Mouse (Mus musculus): ENCODE measurements around the gene Sap30l.

The Sap30l gene

GRCm38 (mm10) chr11:57800971-57801765, at the start of gene Sap30l:
Gene Sap30l, plus strand, starts transcription at chr11:57801637.
- peak; percentile 97 for DNase-seq (ENCODE audit: low spot score in 2 of 2)

GRCm38 (mm10) chr11:57753538-57754203, 47.8 kb upstream of the Sap30l start:
- no peak for DNase-seq (ENCODE audit: low spot score in 2 of 2)

- no peak for DNase-seq (ENCODE audit: low spot score in 2 of 2)
Measured at GRCm38 (mm10) chr11:57758621-57759020, 42.8 kb upstream of the Sap30l start.

- DNase-seq (ENCODE audit: low spot score in 2 of 2) = no peak
Measured at GRCm38 (mm10) chr11:57760509-57761058, 40.9 kb upstream of the Sap30l start.

GRCm38 (mm10) chr11:57761347-57761746, 40.1 kb upstream of the Sap30l start:
- DNase-seq (ENCODE audit: low spot score in 2 of 2) = no peak

GRCm38 (mm10) chr11:57764124-57764523, 37.3 kb upstream of the Sap30l start:
- DNase-seq (ENCODE audit: low spot score in 2 of 2) = no peak

GRCm38 (mm10) chr11:57766617-57767016, 34.8 kb upstream of the Sap30l start:
- DNase-seq (ENCODE audit: low spot score in 2 of 2) = no peak

- DNase-seq (ENCODE audit: low spot score in 2 of 2) = no peak
Measured at GRCm38 (mm10) chr11:57767171-57767570, 34.3 kb upstream of the Sap30l start.

GRCm38 (mm10) chr11:57770776-57771175, 30.7 kb upstream of the Sap30l start:
- DNase-seq (ENCODE audit: low spot score in 2 of 2) = no peak

- no peak for DNase-seq (ENCODE audit: low spot score in 2 of 2)
Measured at GRCm38 (mm10) chr11:57771676-57772075, 29.8 kb upstream of the Sap30l start.

- no peak for DNase-seq (ENCODE audit: low spot score in 2 of 2)
Measured at GRCm38 (mm10) chr11:57773479-57773878, 28.0 kb upstream of the Sap30l start.

- DNase-seq (ENCODE audit: low spot score in 2 of 2) = no peak
Measured at GRCm38 (mm10) chr11:57773936-57774335, 27.5 kb upstream of the Sap30l start.

- no peak for DNase-seq (ENCODE audit: low spot score in 2 of 2)
Measured at GRCm38 (mm10) chr11:57775868-57776267, 25.6 kb upstream of the Sap30l start.

- no peak for DNase-seq (ENCODE audit: low spot score in 2 of 2)
Measured at GRCm38 (mm10) chr11:57776546-57776945, 24.9 kb upstream of the Sap30l start.

GRCm38 (mm10) chr11:57778349-57778748, 23.1 kb upstream of the Sap30l start:
- DNase-seq (ENCODE audit: low spot score in 2 of 2) = peak; percentile 12 to 18

- DNase-seq (ENCODE audit: low spot score in 2 of 2) = no peak
Measured at GRCm38 (mm10) chr11:57779824-57780223, 21.6 kb upstream of the Sap30l start.

GRCm38 (mm10) chr11:57786616-57787418, 14.6 kb upstream of the Sap30l start:
- no peak for DNase-seq (ENCODE audit: low spot score in 2 of 2)

- DNase-seq (ENCODE audit: low spot score in 2 of 2) = peak; percentile 27 to 51
Measured at GRCm38 (mm10) chr11:57787913-57788312, 13.5 kb upstream of the Sap30l start.

GRCm38 (mm10) chr11:57790866-57791535, 10.4 kb upstream of the Sap30l start:
- no peak for DNase-seq (ENCODE audit: low spot score in 2 of 2)

- DNase-seq (ENCODE audit: low spot score in 2 of 2) = no peak
Measured at GRCm38 (mm10) chr11:57795086-57795485, 6.4 kb upstream of the Sap30l start.

GRCm38 (mm10) chr11:57797828-57798227, 3.6 kb upstream of the Sap30l start:
- no peak for DNase-seq (ENCODE audit: low spot score in 2 of 2)

Data from spleen, postnatal 36 days (tissue).